Mouse (Mus musculus): ENCODE data around the gene St8sia6. TPM values are rescaled to one million over a fixed set of nuclear protein-coding genes. Genes with fewer than 3 reads are reported as not detected.
"Not testable (repeated sequence)": the region's sequence is repeated elsewhere in the genome, so short reads cannot be mapped to it uniquely, and the experiment has no call there.

St8sia6 gene
- polyA plus RNA-seq, 1 experiment from 2014 or later: 0.15 TPM

DNA sequence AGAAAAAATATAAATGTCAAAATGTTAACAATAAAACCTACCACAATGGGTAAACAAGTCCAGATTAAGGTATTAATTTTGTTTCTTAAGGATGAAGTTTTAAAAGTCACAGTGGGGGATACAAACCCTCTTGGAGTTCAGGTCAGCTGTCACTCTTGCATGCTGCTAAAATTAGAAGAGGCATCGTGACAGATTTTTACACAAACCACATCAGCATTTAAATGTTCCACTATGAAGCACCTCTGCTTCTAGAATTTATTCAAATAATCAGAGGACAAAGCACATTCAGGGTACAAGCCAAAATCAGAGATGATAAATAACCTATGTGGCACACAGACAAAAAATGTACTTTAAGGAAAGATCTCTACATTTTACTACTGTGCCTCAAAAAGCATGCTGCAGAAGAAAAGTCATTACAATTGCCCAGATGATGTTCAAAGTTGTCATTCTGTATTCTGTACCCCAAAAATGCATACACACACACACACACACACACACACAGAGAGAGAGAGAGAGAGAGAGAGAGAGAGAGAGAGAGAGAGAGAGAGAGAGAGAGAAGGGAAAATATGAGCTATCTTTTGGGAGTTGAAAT is 7.2 kb downstream of the St8sia6 start:
- DNase-seq (ENCODE audit: low spot score): no peak

GRCm38 (mm10) chr2:13785992-13786391 is 7.9 kb downstream of the St8sia6 start:
- not testable (repeated sequence) for H3K4me3 ChIP-seq; DNase-seq (ENCODE audit: low spot score); H3K27ac ChIP-seq; H3K9me3 ChIP-seq; H3K36me3 ChIP-seq; H3K4me1 ChIP-seq; H3K27me3 ChIP-seq (ENCODE audit: insufficient read depth, poor library complexity, severe bottlenecking)
- 60% methylated on average over 3 of the region's 3 CpGs for WGBS

More for the DNA sequence above, 7.2 kb downstream of the St8sia6 start:
- Histone ChIP-seq H3K4me3 (no peak overlapping the region), H3K4me1 (no peaks in the 10 kb centered on the region), H3K27me3 (ENCODE audit: insufficient read depth, poor library complexity, severe bottlenecking) (peaks cover 15% of the 10 kb centered on the region; the same call in 1 of the 2 replicates), H3K36me3 (no peaks in the 10 kb centered on the region), H3K27ac (no peak overlapping the region), H3K9me3 (no peaks in the 10 kb centered on the region)
- 56% methylated on average over 1 of the region's 1 CpGs for WGBS

- no peaks in the 10 kb centered on the region for H3K9me3 ChIP-seq
- no peak overlapping the region for H3K4me3 ChIP-seq
- 76% methylated on average over 2 of the region's 2 CpGs for WGBS
- H3K4me1 ChIP-seq: no peaks in the 10 kb centered on the region
- no peaks in the 10 kb centered on the region for H3K36me3 ChIP-seq
- 0 out of 2 replicates have a peak, but pooled peaks cover 5% of the 10 kb centered on the region for H3K27me3 ChIP-seq (ENCODE audit: insufficient read depth, poor library complexity, severe bottlenecking)
- no peak for DNase-seq (ENCODE audit: low spot score)
- H3K27ac ChIP-seq: no peak overlapping the region
These were observed 8.6 kb downstream of the St8sia6 start for GRCm38 (mm10) chr2:13785247-13785646.

- Histone ChIP-seq H3K4me3 (no peak overlapping the region), H3K4me1 (no peaks in the 10 kb centered on the region), H3K9me3 (no peaks in the 10 kb centered on the region), H3K27ac (no peak overlapping the region), H3K27me3 (ENCODE audit: insufficient read depth, poor library complexity, severe bottlenecking) (no peaks in the 10 kb centered on the region), H3K36me3 (no peaks in the 10 kb centered on the region)
- WGBS: 81% methylated on average over 1 of the region's 1 CpGs
- DNase-seq (ENCODE audit: low spot score): no peak
These were observed 9.4 kb downstream of the St8sia6 start for GRCm38 (mm10) chr2:13784448-13784847.

DNA sequence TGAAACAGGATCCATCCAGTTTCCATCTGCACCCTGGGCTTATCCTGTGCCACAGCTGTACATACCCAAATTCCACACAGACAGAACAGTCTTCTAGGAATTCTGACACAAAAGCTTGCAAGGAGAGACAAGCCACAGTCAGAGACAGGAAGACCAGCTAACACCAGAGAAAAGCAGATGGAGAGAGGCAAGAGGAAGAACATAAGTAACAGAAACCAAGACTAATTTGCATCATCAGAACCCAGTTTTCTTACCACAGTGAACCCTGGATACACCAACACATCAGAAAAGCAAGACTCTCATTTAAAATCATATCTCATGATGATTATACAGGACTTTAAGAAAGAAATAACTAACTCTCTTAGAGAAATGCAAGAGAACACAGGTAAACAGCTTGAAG is 16.8 kb downstream of the St8sia6 start:
- no peak for DNase-seq (ENCODE audit: low spot score)
- Histone ChIP-seq H3K27ac (no peak overlapping the region), H3K4me1 (no peaks in the 10 kb centered on the region), H3K27me3 (ENCODE audit: insufficient read depth, poor library complexity, severe bottlenecking) (no peaks in the 10 kb centered on the region), H3K4me3 (no peak overlapping the region), H3K9me3 (no peaks in the 10 kb centered on the region), H3K36me3 (no peaks in the 10 kb centered on the region)

DNA sequence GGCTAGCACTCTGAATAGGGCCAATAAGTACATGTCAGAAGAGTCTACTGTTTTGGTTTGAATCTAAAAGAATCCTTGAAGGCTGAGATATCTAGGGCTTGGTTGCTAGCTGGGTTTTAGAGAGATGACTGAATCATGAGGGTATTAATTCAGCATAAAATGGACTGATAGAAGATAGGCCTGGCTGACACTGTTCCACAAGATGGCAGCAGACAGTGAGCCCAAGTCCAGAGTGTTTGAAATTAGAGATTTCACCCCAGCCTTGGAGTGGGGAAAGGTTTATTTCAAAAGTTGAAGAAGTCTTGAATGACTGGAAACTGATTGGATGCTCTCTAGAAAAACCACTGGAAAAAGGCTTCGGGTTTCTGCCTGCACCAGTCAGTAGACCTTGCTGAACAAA is 17.4 kb downstream of the St8sia6 start:
- H3K36me3 ChIP-seq: no peaks in the 10 kb centered on the region
- no peak overlapping the region for H3K27ac ChIP-seq
- no peaks in the 10 kb centered on the region for H3K9me3 ChIP-seq
- no peak overlapping the region for H3K4me3 ChIP-seq
- no peaks in the 10 kb centered on the region for H3K4me1 ChIP-seq
- 76% methylated on average over 1 of the region's 1 CpGs for WGBS
- no peaks in the 10 kb centered on the region for H3K27me3 ChIP-seq (ENCODE audit: insufficient read depth, poor library complexity, severe bottlenecking)
- no peak for DNase-seq (ENCODE audit: low spot score)

- no peaks in the 10 kb centered on the region for H3K4me1 ChIP-seq
- DNase-seq (ENCODE audit: low spot score): no peak
- no peak overlapping the region for H3K27ac ChIP-seq
- H3K36me3 ChIP-seq: no peaks in the 10 kb centered on the region
- WGBS: 83% methylated on average over 3 of the region's 3 CpGs
- H3K27me3 ChIP-seq (ENCODE audit: insufficient read depth, poor library complexity, severe bottlenecking): no peaks in the 10 kb centered on the region
- no peak overlapping the region for H3K4me3 ChIP-seq
- no peaks in the 10 kb centered on the region for H3K9me3 ChIP-seq
These were observed 18.8 kb downstream of the St8sia6 start for GRCm38 (mm10) chr2:13775056-13775455.

DNA sequence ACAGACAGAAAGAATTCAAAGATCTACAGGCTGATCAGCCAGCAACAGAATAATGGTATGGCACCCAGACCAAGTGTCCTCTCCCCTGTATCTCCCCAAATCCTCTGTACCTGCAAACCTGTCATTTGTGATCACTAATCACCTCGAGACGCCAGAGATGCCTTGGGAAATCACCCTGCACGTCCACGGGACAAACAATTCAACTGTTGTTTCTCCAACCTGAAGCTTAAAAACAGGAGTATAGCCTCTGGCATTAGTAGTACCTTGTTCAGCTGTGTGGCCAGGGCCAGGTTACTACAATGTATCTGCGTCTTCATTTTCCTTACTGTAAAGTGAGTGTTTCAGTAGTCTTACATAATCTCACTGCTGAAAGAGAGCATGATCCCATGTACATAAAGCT is 25.3 kb downstream of the St8sia6 start:
- Histone ChIP-seq H3K27ac (no peak overlapping the region), H3K9me3 (no peaks in the 10 kb centered on the region), H3K27me3 (ENCODE audit: insufficient read depth, poor library complexity, severe bottlenecking) (no peaks in the 10 kb centered on the region), H3K36me3 (no peaks in the 10 kb centered on the region), H3K4me3 (no peak overlapping the region), H3K4me1 (no peaks in the 10 kb centered on the region)
- DNase-seq (ENCODE audit: low spot score): no peak
- 78% methylated on average over 5 of the region's 5 CpGs for WGBS

GRCm38 (mm10) chr2:13767532-13768411 is 26.1 kb downstream of the St8sia6 start:
- no peak for DNase-seq (ENCODE audit: low spot score)
- Histone ChIP-seq H3K4me3 (no peak overlapping the region), H3K4me1 (no peaks in the 10 kb centered on the region), H3K27me3 (ENCODE audit: insufficient read depth, poor library complexity, severe bottlenecking) (no peaks in the 10 kb centered on the region), H3K27ac (no peak overlapping the region), H3K9me3 (no peaks in the 10 kb centered on the region), H3K36me3 (no peaks in the 10 kb centered on the region)
- WGBS: 70% methylated on average over 9 of the region's 9 CpGs

DNA sequence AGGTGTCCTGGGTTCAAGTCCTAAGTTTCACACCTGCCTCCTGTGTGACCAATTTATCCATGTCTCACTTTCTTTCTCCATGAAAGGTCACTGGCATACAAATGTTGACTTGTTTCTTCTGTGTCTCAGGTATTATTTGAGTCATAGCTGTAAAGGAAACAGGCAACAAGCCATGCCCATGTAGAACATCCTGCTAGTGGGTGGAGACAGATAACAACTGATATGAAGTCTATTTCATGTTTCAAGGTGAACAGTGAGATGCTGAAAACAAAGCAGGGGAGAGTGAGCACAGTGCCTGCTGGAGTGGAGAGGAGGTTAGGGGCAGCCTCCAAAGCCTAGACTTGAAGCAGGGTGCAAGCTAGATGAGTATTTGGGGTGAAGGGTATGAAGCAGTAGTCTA is 33.5 kb downstream of the St8sia6 start:
- H3K36me3 ChIP-seq: no peaks in the 10 kb centered on the region
- DNase-seq (ENCODE audit: low spot score): no peak
- H3K4me3 ChIP-seq: no peak overlapping the region
- no peaks in the 10 kb centered on the region for H3K4me1 ChIP-seq
- H3K27me3 ChIP-seq (ENCODE audit: insufficient read depth, poor library complexity, severe bottlenecking): no peaks in the 10 kb centered on the region
- no peaks in the 10 kb centered on the region for H3K9me3 ChIP-seq
- no peak overlapping the region for H3K27ac ChIP-seq

DNA sequence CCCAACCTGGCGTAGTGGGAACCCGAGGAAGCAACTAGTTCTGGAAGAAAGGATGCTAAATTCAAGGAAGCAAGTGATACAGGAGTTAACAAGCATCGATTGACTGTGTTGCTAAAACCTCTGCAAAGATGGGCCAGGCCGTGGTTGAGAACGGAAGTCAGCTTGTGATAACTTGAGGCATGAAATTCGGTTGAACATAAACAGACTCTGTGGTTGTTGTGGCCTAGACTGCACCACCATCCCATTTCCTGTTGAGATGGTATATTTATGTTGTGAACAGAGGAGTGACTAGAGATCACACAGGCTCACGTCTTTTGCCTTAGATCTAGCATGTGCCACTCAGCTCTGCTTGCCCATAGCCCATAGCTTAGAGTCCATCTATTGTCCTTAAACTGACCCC is 36.5 kb downstream of the St8sia6 start:
- Histone ChIP-seq H3K4me3 (no peak overlapping the region), H3K9me3 (no peaks in the 10 kb centered on the region), H3K4me1 (no peaks in the 10 kb centered on the region), H3K27ac (no peak overlapping the region), H3K27me3 (ENCODE audit: insufficient read depth, poor library complexity, severe bottlenecking) (no peaks in the 10 kb centered on the region), H3K36me3 (no peaks in the 10 kb centered on the region)
- no peak for DNase-seq (ENCODE audit: low spot score)
- WGBS: 81% methylated on average over 7 of the region's 7 CpGs

DNA sequence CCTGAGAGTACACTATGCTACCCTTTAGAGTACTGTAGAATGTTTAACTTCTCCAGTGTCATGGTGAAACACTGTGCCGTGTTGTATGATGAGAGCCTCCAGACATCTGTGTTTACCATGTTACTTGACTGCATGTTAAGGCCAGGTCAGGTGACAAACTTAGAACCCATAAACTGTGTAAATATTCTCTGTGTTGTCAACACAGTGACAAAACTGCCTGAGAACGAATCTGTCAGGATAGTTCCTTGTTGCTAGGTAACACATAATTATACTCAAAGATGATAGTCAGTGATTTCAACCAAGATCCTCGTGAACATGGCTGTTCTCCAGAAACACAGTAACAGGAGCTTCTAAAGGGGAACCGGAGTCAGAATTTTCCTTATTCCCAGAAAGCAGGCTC is 38.1 kb downstream of the St8sia6 start:
- no peak for DNase-seq (ENCODE audit: low spot score)
- WGBS: 81% methylated on average over 4 of the region's 4 CpGs
- no peaks in the 10 kb centered on the region for H3K27me3 ChIP-seq (ENCODE audit: insufficient read depth, poor library complexity, severe bottlenecking)

GRCm38 (mm10) chr2:13751691-13752090 is 42.2 kb downstream of the St8sia6 start:
- no peak overlapping the region for H3K4me3 ChIP-seq
- H3K9me3 ChIP-seq: no peaks in the 10 kb centered on the region
- no peak overlapping the region for H3K27ac ChIP-seq
- no peaks in the 10 kb centered on the region for H3K4me1 ChIP-seq
- 75% methylated on average over 1 of the region's 1 CpGs for WGBS
- no peaks in the 10 kb centered on the region for H3K27me3 ChIP-seq (ENCODE audit: insufficient read depth, poor library complexity, severe bottlenecking)
- DNase-seq (ENCODE audit: low spot score): no peak
- H3K36me3 ChIP-seq: no peaks in the 10 kb centered on the region

More for the DNA sequence above, 38.1 kb downstream of the St8sia6 start:
- Histone ChIP-seq H3K4me1 (no peaks in the 10 kb centered on the region), H3K9me3 (no peaks in the 10 kb centered on the region), H3K27ac (no peak overlapping the region), H3K4me3 (no peak overlapping the region), H3K36me3 (no peaks in the 10 kb centered on the region)

Measured in heart, embryonic 10.5 days (tissue).